Mouse (Mus musculus): ENCODE results near the gene Cplx1.

The Cplx1 gene

GRCm38 (mm10) chr5:108549489-108550206, at the start of gene Cplx1:
Gene Cplx1, minus strand, starts transcription at chr5:108550024.
- peak; percentile 60 for DNase-seq (ENCODE audit: low spot score)

- DNase-seq (ENCODE audit: low spot score) = no peak
Measured at GRCm38 (mm10) chr5:108581361-108581891, 31.6 kb upstream of the Cplx1 start.

- peak; percentile 71 for DNase-seq (ENCODE audit: low spot score)
Measured at GRCm38 (mm10) chr5:108573054-108573453, 23.2 kb upstream of the Cplx1 start.

- DNase-seq (ENCODE audit: low spot score) = peak; percentile 14
Measured at GRCm38 (mm10) chr5:108570991-108571390, 21.2 kb upstream of the Cplx1 start.

- DNase-seq (ENCODE audit: low spot score) = peak; percentile 92
Measured at GRCm38 (mm10) chr5:108567104-108567503, 17.3 kb upstream of the Cplx1 start.

GRCm38 (mm10) chr5:108566523-108566922, 16.7 kb upstream of the Cplx1 start:
- no peak for DNase-seq (ENCODE audit: low spot score)

- DNase-seq (ENCODE audit: low spot score) = no peak
Measured at GRCm38 (mm10) chr5:108565381-108565780, 15.6 kb upstream of the Cplx1 start.

- DNase-seq (ENCODE audit: low spot score) = no peak
Measured at GRCm38 (mm10) chr5:108564346-108564745, 14.5 kb upstream of the Cplx1 start.

GRCm38 (mm10) chr5:108562483-108562882, 12.7 kb upstream of the Cplx1 start:
- no peak for DNase-seq (ENCODE audit: low spot score)

GRCm38 (mm10) chr5:108556986-108557385, 7.2 kb upstream of the Cplx1 start:
- no peak for DNase-seq (ENCODE audit: low spot score)

GRCm38 (mm10) chr5:108554041-108554440, 4.2 kb upstream of the Cplx1 start:
- no peak for DNase-seq (ENCODE audit: low spot score)

- no peak for DNase-seq (ENCODE audit: low spot score)
Measured at GRCm38 (mm10) chr5:108550207-108550594, 377 bp upstream of the Cplx1 start.

GRCm38 (mm10) chr5:108549137-108549488, 711 bp downstream of the Cplx1 start:
- no peak for DNase-seq (ENCODE audit: low spot score)

- no peak for DNase-seq (ENCODE audit: low spot score)
Measured at GRCm38 (mm10) chr5:108547636-108548035, 2.2 kb downstream of the Cplx1 start.

GRCm38 (mm10) chr5:108543516-108544291, 6.1 kb downstream of the Cplx1 start:
- DNase-seq (ENCODE audit: low spot score) = no peak

GRCm38 (mm10) chr5:108534188-108534587, 15.6 kb downstream of the Cplx1 start:
- no peak for DNase-seq (ENCODE audit: low spot score)

GRCm38 (mm10) chr5:108522597-108522996, 27.2 kb downstream of the Cplx1 start:
- DNase-seq (ENCODE audit: low spot score) = no peak

GRCm38 (mm10) chr5:108521896-108522295, 27.9 kb downstream of the Cplx1 start:
- no peak for DNase-seq (ENCODE audit: low spot score)

- DNase-seq (ENCODE audit: low spot score) = no peak
Measured at GRCm38 (mm10) chr5:108521016-108521415, 28.8 kb downstream of the Cplx1 start.

GRCm38 (mm10) chr5:108520153-108520552, 29.7 kb downstream of the Cplx1 start:
- DNase-seq (ENCODE audit: low spot score) = no peak

- DNase-seq (ENCODE audit: low spot score) = no peak
Measured at GRCm38 (mm10) chr5:108518951-108519350, 30.9 kb downstream of the Cplx1 start.

GRCm38 (mm10) chr5:108518106-108518885, 31.5 kb downstream of the Cplx1 start:
- no peak for DNase-seq (ENCODE audit: low spot score)
